In the genomic region with DNA sequence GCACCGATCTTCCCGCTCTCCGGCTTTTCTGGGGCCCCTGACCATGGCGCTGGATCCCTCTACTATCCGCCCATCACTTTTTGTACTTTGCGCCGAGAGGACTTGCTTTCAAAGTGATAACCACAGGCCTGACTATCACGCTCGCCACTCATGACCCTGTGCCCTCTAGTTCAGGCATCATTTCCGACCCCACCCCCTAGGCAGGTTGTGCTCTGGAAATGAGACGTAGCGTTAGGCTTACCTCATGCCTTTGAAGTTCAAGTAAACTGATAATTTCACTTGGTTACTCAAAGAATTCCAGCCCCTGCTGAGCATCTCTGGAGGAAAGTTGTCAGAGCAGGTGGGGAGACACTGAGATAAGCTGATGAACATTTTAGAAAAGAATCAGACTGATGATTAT, we compare ENCODE assay signal across 8 mouse cellular contexts. TPM values are rescaled to one million over a fixed set of nuclear protein-coding genes. Genes with fewer than 3 reads are reported as not detected.
DNase-seq lines count a peak whose midpoint lies in the region; ATAC-seq lines count a peak whose summit lies in the region.

No protein-coding gene starts in this region.

- H3K4me1 ChIP-seq in neural tube, embryonic 11.5 days (ENCODE audit: control insufficient read depth, insufficient read depth, low read length), result no peaks in the 10 kb centered on the region; the same call in 1 of the 2 replicates
- H3K4me1 ChIP-seq in forebrain, embryonic 11.5 days (replicated peaks; ENCODE audit: control insufficient read depth, insufficient read depth, low read length), result peaks cover 4% of the 10 kb centered on the region; the same call in 1 of the 2 replicates
- H3K4me1 ChIP-seq in kidney, embryonic 14.5 days (ENCODE audit: control insufficient read depth, insufficient read depth, low read length), result no peaks in the 10 kb centered on the region

- intact Hi-C loops in gastrocnemius, postnatal 36 days (cut with DNase I), result no loop called here

- H3K36me3 ChIP-seq in neural tube, embryonic 11.5 days (ENCODE audit: control insufficient read depth, insufficient read depth, low read length), result no peaks in the 10 kb centered on the region
- H3K36me3 ChIP-seq in forebrain, embryonic 11.5 days (ENCODE audit: control insufficient read depth, insufficient read depth, low read length), result no peaks in the 10 kb centered on the region
- no peaks in the 10 kb centered on the region for H3K36me3 ChIP-seq in kidney, embryonic 14.5 days (ENCODE audit: control insufficient read depth, insufficient read depth, low read length)

- no peak for ATAC-seq in neural tube, embryonic 11.5 days (ENCODE audit: insufficient read depth, low FRiP score, low TSS enrichment)
- no peak for ATAC-seq in forebrain, embryonic 11.5 days (replicated peaks; ENCODE audit: low FRiP score)
- no peak for ATAC-seq in kidney, embryonic 14.5 days (ENCODE audit: low FRiP score, low TSS enrichment)
- peak; percentile 26 for ATAC-seq in megakaryocyte progenitor cell, adult 5-6 weeks (replicated peaks; ENCODE audit: poor library complexity)

- H3K27ac ChIP-seq in neural tube, embryonic 11.5 days (ENCODE audit: low read depth, low read length), result no peak overlapping the region
- H3K27ac ChIP-seq in forebrain, embryonic 11.5 days (ENCODE audit: low read depth, low read length), result no peak overlapping the region
- no peak overlapping the region for H3K27ac ChIP-seq in kidney, embryonic 14.5 days (ENCODE audit: low read depth, low read length)

- DNase-seq in neural tube, embryonic 11.5 days (ENCODE audit: low spot score), result no peak
- no peak for DNase-seq in neural tube, embryonic 10.5 days (ENCODE audit: extremely low spot score, low spot score)
- DNase-seq in forebrain, embryonic 11.5 days (ENCODE audit: low spot score), result no peak
- peak; percentile 51 for DNase-seq in thymus, postnatal 14 days
- no peak for DNase-seq in gastrocnemius, postnatal 10 days
- no peak for DNase-seq in gastrocnemius, postnatal 36 days

- no peaks in the 10 kb centered on the region for H3K9me3 ChIP-seq in neural tube, embryonic 11.5 days (ENCODE audit: control insufficient read depth, low read length)
- H3K9me3 ChIP-seq in forebrain, embryonic 11.5 days (ENCODE audit: control insufficient read depth, low read length), result no peaks in the 10 kb centered on the region
- no peaks in the 10 kb centered on the region for H3K9me3 ChIP-seq in kidney, embryonic 14.5 days (ENCODE audit: control insufficient read depth, low read length)

- WGBS in neural tube, embryonic 11.5 days, result 5% methylated on average over 12 of the region's 12 CpGs
- 4% methylated on average over 12 of the region's 12 CpGs for WGBS in forebrain, embryonic 11.5 days
- WGBS in kidney, embryonic 14.5 days, result 3% methylated on average over 12 of the region's 12 CpGs

- H3K27me3 ChIP-seq in neural tube, embryonic 11.5 days (ENCODE audit: control insufficient read depth, insufficient read depth, low read length), result no peaks in the 10 kb centered on the region
- H3K27me3 ChIP-seq in forebrain, embryonic 11.5 days (ENCODE audit: control insufficient read depth, insufficient read depth, low read length), result no peaks in the 10 kb centered on the region
- H3K27me3 ChIP-seq in kidney, embryonic 14.5 days (ENCODE audit: control insufficient read depth, insufficient read depth, low read length), result no peaks in the 10 kb centered on the region

- peak overlapping the region; percentile 62 for H3K4me3 ChIP-seq in neural tube, embryonic 11.5 days (ENCODE audit: low read depth, low read length)
- H3K4me3 ChIP-seq in forebrain, embryonic 11.5 days (ENCODE audit: low read depth, low read length), result peak overlapping the region; percentile 47
- H3K4me3 ChIP-seq in kidney, embryonic 14.5 days (ENCODE audit: low read length), result peak overlapping the region; percentile 57

- H3K4me2 ChIP-seq in neural tube, embryonic 11.5 days (ENCODE audit: low read depth), result peak overlapping the region; percentile 97
- H3K4me2 ChIP-seq in forebrain, embryonic 11.5 days (ENCODE audit: low read depth, low read length, severe bottlenecking), result peak overlapping the region; percentile 89
- H3K4me2 ChIP-seq in kidney, embryonic 14.5 days (replicated peaks; ENCODE audit: low read depth, low read length), result peak overlapping the region; percentile 83

- H3K9ac ChIP-seq in neural tube, embryonic 11.5 days (ENCODE audit: low read length), result peak overlapping the region; percentile 58
- peak overlapping the region; percentile 59 for H3K9ac ChIP-seq in forebrain, embryonic 11.5 days (ENCODE audit: low read length)
- H3K9ac ChIP-seq in kidney, embryonic 14.5 days (ENCODE audit: low read depth, low read length), result peak overlapping the region; percentile 63; the same call in 1 of the 2 replicates

RNA-seq across cellular contexts. Expression of gene Shpk, which starts 0.6 kb away (rescaled TPM):
- polyA plus RNA-seq in neural tube, embryonic 11.5 days (2014; fragmentation: Nextera tagmentation; extraction: Ambion mirVana), result 0.73 and 1.6 TPM in 2 replicates
- 0.72 and 1.0 TPM in 2 replicates for polyA plus RNA-seq in forebrain, embryonic 11.5 days (2014; fragmentation: Nextera tagmentation; extraction: Ambion mirVana)
- polyA plus RNA-seq in kidney, embryonic 14.5 days (2014; fragmentation: Nextera tagmentation; extraction: Ambion mirVana), result 0.77 and 1.1 TPM in 2 replicates
- total RNA-seq in megakaryocyte progenitor cell, adult 5-6 weeks (2015), result 1.7 and 1.8 TPM in 2 replicates
- 2.2 and 3.4 TPM in 2 replicates for total RNA-seq in megakaryocyte progenitor cell, adult 5-6 weeks (2017)
- 1 to 10 TPM; 1.9 TPM for total RNA-seq in gastrocnemius, postnatal 10 days (2021)
- under 1 TPM; 0.47 to 0.69 TPM for total RNA-seq in gastrocnemius, postnatal 36 days (2021)

RNA-seq across cellular contexts. Expression of gene Ctns, which starts 1.0 kb away (rescaled TPM):
- polyA plus RNA-seq in neural tube, embryonic 11.5 days (2014; fragmentation: Nextera tagmentation; extraction: Ambion mirVana), result 21.3 TPM in 2 replicates
- 19.7 and 19.8 TPM in 2 replicates for polyA plus RNA-seq in forebrain, embryonic 11.5 days (2014; fragmentation: Nextera tagmentation; extraction: Ambion mirVana)
- polyA plus RNA-seq in kidney, embryonic 14.5 days (2014; fragmentation: Nextera tagmentation; extraction: Ambion mirVana), result 15.3 and 19.5 TPM in 2 replicates
- total RNA-seq in megakaryocyte progenitor cell, adult 5-6 weeks (2015), result 14.4 and 16.3 TPM in 2 replicates
- total RNA-seq in megakaryocyte progenitor cell, adult 5-6 weeks (2017), result 13.5 and 15.8 TPM in 2 replicates
- 10 to 100 TPM in 1 of 2 experiments, 1 to 10 TPM in 1; 9.4 to 12.1 TPM for total RNA-seq in gastrocnemius, postnatal 10 days (2021)
- 1 to 10 TPM; 5.3 to 5.5 TPM for total RNA-seq in gastrocnemius, postnatal 36 days (2021)

RNA-seq across cellular contexts. Expression of gene Tax1bp3, which starts 23.0 kb away (rescaled TPM):
- polyA plus RNA-seq in neural tube, embryonic 11.5 days (2014; fragmentation: Nextera tagmentation; extraction: Ambion mirVana), result 225 and 227 TPM in 2 replicates
- 157 and 171 TPM in 2 replicates for polyA plus RNA-seq in forebrain, embryonic 11.5 days (2014; fragmentation: Nextera tagmentation; extraction: Ambion mirVana)
- polyA plus RNA-seq in kidney, embryonic 14.5 days (2014; fragmentation: Nextera tagmentation; extraction: Ambion mirVana), result 195 and 209 TPM in 2 replicates
- 6.7 and 10.0 TPM in 2 replicates for total RNA-seq in megakaryocyte progenitor cell, adult 5-6 weeks (2015)
- 4.9 and 7.2 TPM in 2 replicates for total RNA-seq in megakaryocyte progenitor cell, adult 5-6 weeks (2017)
- 10 to 100 TPM; 30.2 to 32.3 TPM for total RNA-seq in gastrocnemius, postnatal 10 days (2021)
- total RNA-seq in gastrocnemius, postnatal 36 days (2021), result 10 to 100 TPM in 1 of 2 experiments, 1 to 10 TPM in 1; 9.3 to 10.5 TPM

RNA-seq across cellular contexts. Expression of gene Emc6, which starts 23.0 kb away (rescaled TPM):
- 119 and 131 TPM in 2 replicates for polyA plus RNA-seq in neural tube, embryonic 11.5 days (2014; fragmentation: Nextera tagmentation; extraction: Ambion mirVana)
- 122 and 135 TPM in 2 replicates for polyA plus RNA-seq in forebrain, embryonic 11.5 days (2014; fragmentation: Nextera tagmentation; extraction: Ambion mirVana)
- polyA plus RNA-seq in kidney, embryonic 14.5 days (2014; fragmentation: Nextera tagmentation; extraction: Ambion mirVana), result 134 and 156 TPM in 2 replicates
- 78.9 and 81.7 TPM in 2 replicates for total RNA-seq in megakaryocyte progenitor cell, adult 5-6 weeks (2015)
- total RNA-seq in megakaryocyte progenitor cell, adult 5-6 weeks (2017), result 54.2 and 60.2 TPM in 2 replicates
- total RNA-seq in gastrocnemius, postnatal 10 days (2021), result 10 to 100 TPM; 70.7 to 81.6 TPM
- total RNA-seq in gastrocnemius, postnatal 36 days (2021), result 10 to 100 TPM; 74.4 to 90.9 TPM

RNA-seq across cellular contexts. Expression of gene Trpv1, which starts 34.2 kb away (rescaled TPM):
- polyA plus RNA-seq in neural tube, embryonic 11.5 days (2014; fragmentation: Nextera tagmentation; extraction: Ambion mirVana), result 0.18 TPM in 1 of 2 replicates, not detected in the other
- polyA plus RNA-seq in forebrain, embryonic 11.5 days (2014; fragmentation: Nextera tagmentation; extraction: Ambion mirVana), result not detected in 2 replicates
- polyA plus RNA-seq in kidney, embryonic 14.5 days (2014; fragmentation: Nextera tagmentation; extraction: Ambion mirVana), result not detected in 2 replicates
- not detected in 2 replicates for total RNA-seq in megakaryocyte progenitor cell, adult 5-6 weeks (2015)
- not detected in 2 replicates for total RNA-seq in megakaryocyte progenitor cell, adult 5-6 weeks (2017)
- under 1 TPM in 1 of 2 experiments, not detected in 1; 0.16 TPM for total RNA-seq in gastrocnemius, postnatal 10 days (2021)
- under 1 TPM; 0.15 TPM for total RNA-seq in gastrocnemius, postnatal 36 days (2021)
